Mouse (Mus musculus): Measurements from ENCODE around the gene Scn8a.
A peak's percentile ranks its signal among the peaks of the same experiment; 100 is the strongest.

Gene Scn8a

GRCm38 (mm10) chr15:101092829-101093648 lies 223.4 kb downstream of the Scn8a start:
- DNase-seq (ENCODE audit: low read depth, low spot score) = peak; percentile 45

- no peak for DNase-seq (ENCODE audit: low read depth, low spot score)
Measured at GRCm38 (mm10) chr15:101093988-101094387, 224.3 kb downstream of the Scn8a start.

- DNase-seq (ENCODE audit: low read depth, low spot score) = no peak
Measured at GRCm38 (mm10) chr15:101094979-101095378, 225.3 kb downstream of the Scn8a start.

- no peak for DNase-seq (ENCODE audit: low read depth, low spot score)
Measured at GRCm38 (mm10) chr15:101095392-101095791, 225.7 kb downstream of the Scn8a start.
